Mouse (Mus musculus): ENCODE measurements around the gene Eef1akmt2. TPM values are rescaled to one million over a fixed set of nuclear protein-coding genes. Genes with fewer than 3 reads are reported as not detected.

Eef1akmt2 gene
- polyA plus RNA-seq, 1 experiment from 2014 or later: 37.8 TPM

GRCm38 (mm10) chr7:132893336-132893735 lies 40.9 kb upstream of the Eef1akmt2 start:
- Histone ChIP-seq H3K27me3 (replicated peaks; ENCODE audit: control insufficient read depth, insufficient read depth, low read length) (no peaks in the 10 kb centered on the region), H3K4me2 (replicated peaks; ENCODE audit: low read depth) (no peak overlapping the region), H3K27ac (ENCODE audit: low read depth, low read length) (no peak overlapping the region), H3K4me3 (ENCODE audit: low read depth, low read length) (no peak overlapping the region), H3K4me1 (replicated peaks; ENCODE audit: control insufficient read depth, insufficient read depth, low read length) (no peaks in the 10 kb centered on the region), H3K36me3 (ENCODE audit: control insufficient read depth, insufficient read depth) (no peaks in the 10 kb centered on the region), H3K9me3 (ENCODE audit: control insufficient read depth) (no peaks in the 10 kb centered on the region), H3K9ac (ENCODE audit: low read depth, low read length) (no peak overlapping the region)
- ATAC-seq: no peak
- WGBS: 87% methylated on average over 1 of the region's 1 CpGs
- no peak for TF ChIP-seq CTCF (IDR thresholded peaks at IDR 0.05; ENCODE audit: low read depth)

- H3K27ac ChIP-seq (ENCODE audit: low read depth, low read length): no peak overlapping the region
- no peaks in the 10 kb centered on the region for H3K27me3 ChIP-seq (replicated peaks; ENCODE audit: control insufficient read depth, insufficient read depth, low read length)
- no peaks in the 10 kb centered on the region for H3K9me3 ChIP-seq (ENCODE audit: control insufficient read depth)
- no peak overlapping the region for H3K4me3 ChIP-seq (ENCODE audit: low read depth, low read length)
- H3K4me2 ChIP-seq (replicated peaks; ENCODE audit: low read depth): no peak overlapping the region
- no peaks in the 10 kb centered on the region for H3K36me3 ChIP-seq (ENCODE audit: control insufficient read depth, insufficient read depth)
- H3K4me1 ChIP-seq (replicated peaks; ENCODE audit: control insufficient read depth, insufficient read depth, low read length): no peaks in the 10 kb centered on the region
- no peak overlapping the region for H3K9ac ChIP-seq (ENCODE audit: low read depth, low read length)
- no peak for ATAC-seq
- WGBS: 70% methylated on average over 7 of the region's 7 CpGs
- TF ChIP-seq CTCF (IDR thresholded peaks at IDR 0.05; ENCODE audit: low read depth): no peak
These were observed 40.3 kb upstream of the Eef1akmt2 start for GRCm38 (mm10) chr7:132892806-132893205.

GRCm38 (mm10) chr7:132892311-132892661 lies 39.8 kb upstream of the Eef1akmt2 start:
- Histone ChIP-seq H3K27me3 (replicated peaks; ENCODE audit: control insufficient read depth, insufficient read depth, low read length) (no peaks in the 10 kb centered on the region), H3K4me3 (ENCODE audit: low read depth, low read length) (no peak overlapping the region), H3K27ac (ENCODE audit: low read depth, low read length) (no peak overlapping the region), H3K4me2 (replicated peaks; ENCODE audit: low read depth) (no peak overlapping the region), H3K36me3 (ENCODE audit: control insufficient read depth, insufficient read depth) (no peaks in the 10 kb centered on the region), H3K4me1 (replicated peaks; ENCODE audit: control insufficient read depth, insufficient read depth, low read length) (no peaks in the 10 kb centered on the region), H3K9me3 (ENCODE audit: control insufficient read depth) (no peaks in the 10 kb centered on the region), H3K9ac (ENCODE audit: low read depth, low read length) (no peak overlapping the region)
- TF ChIP-seq CTCF (IDR thresholded peaks at IDR 0.05; ENCODE audit: low read depth): no peak
- ATAC-seq: no peak
- 50% methylated on average over 4 of the region's 4 CpGs for WGBS

GRCm38 (mm10) chr7:132891561-132892310 lies 39.3 kb upstream of the Eef1akmt2 start:
- no peaks in the 10 kb centered on the region for H3K36me3 ChIP-seq (ENCODE audit: control insufficient read depth, insufficient read depth)
- ATAC-seq: no peak
- no peak for TF ChIP-seq CTCF (IDR thresholded peaks at IDR 0.05; ENCODE audit: low read depth)
- WGBS: 83% methylated on average over 5 of the region's 5 CpGs
- no peak overlapping the region for H3K4me3 ChIP-seq (ENCODE audit: low read depth, low read length)
- no peak overlapping the region for H3K27ac ChIP-seq (ENCODE audit: low read depth, low read length)
- no peaks in the 10 kb centered on the region for H3K9me3 ChIP-seq (ENCODE audit: control insufficient read depth)
- no peak overlapping the region for H3K9ac ChIP-seq (ENCODE audit: low read depth, low read length)
- no peak overlapping the region for H3K4me2 ChIP-seq (replicated peaks; ENCODE audit: low read depth)
- no peaks in the 10 kb centered on the region for H3K4me1 ChIP-seq (replicated peaks; ENCODE audit: control insufficient read depth, insufficient read depth, low read length)
- no peaks in the 10 kb centered on the region for H3K27me3 ChIP-seq (replicated peaks; ENCODE audit: control insufficient read depth, insufficient read depth, low read length)

GRCm38 (mm10) chr7:132890201-132890600 lies 37.7 kb upstream of the Eef1akmt2 start:
- Histone ChIP-seq H3K4me1 (replicated peaks; ENCODE audit: control insufficient read depth, insufficient read depth, low read length) (no peaks in the 10 kb centered on the region), H3K27ac (ENCODE audit: low read depth, low read length) (no peak overlapping the region), H3K4me3 (ENCODE audit: low read depth, low read length) (no peak overlapping the region), H3K36me3 (ENCODE audit: control insufficient read depth, insufficient read depth) (no peaks in the 10 kb centered on the region; the same call in 1 of the 2 replicates), H3K9ac (ENCODE audit: low read depth, low read length) (no peak overlapping the region), H3K4me2 (replicated peaks; ENCODE audit: low read depth) (no peak overlapping the region), H3K27me3 (replicated peaks; ENCODE audit: control insufficient read depth, insufficient read depth, low read length) (no peaks in the 10 kb centered on the region), H3K9me3 (ENCODE audit: control insufficient read depth) (no peaks in the 10 kb centered on the region)
- WGBS: 91% methylated on average over 5 of the region's 5 CpGs
- TF ChIP-seq CTCF (IDR thresholded peaks at IDR 0.05; ENCODE audit: low read depth): no peak
- ATAC-seq: no peak

- no peaks in the 10 kb centered on the region for H3K4me1 ChIP-seq (replicated peaks; ENCODE audit: control insufficient read depth, insufficient read depth, low read length)
- 90% methylated on average over 8 of the region's 8 CpGs for WGBS
These were observed 37.2 kb upstream of the Eef1akmt2 start for GRCm38 (mm10) chr7:132889691-132890090.

More at GRCm38 (mm10) chr7:132889691-132890090, 37.2 kb upstream of the Eef1akmt2 start:
- no peak for ATAC-seq
- Histone ChIP-seq H3K36me3 (ENCODE audit: control insufficient read depth, insufficient read depth) (peaks cover 1% of the 10 kb centered on the region; the same call in 1 of the 2 replicates), H3K9ac (ENCODE audit: low read depth, low read length) (no peak overlapping the region), H3K27ac (ENCODE audit: low read depth, low read length) (no peak overlapping the region), H3K9me3 (ENCODE audit: control insufficient read depth) (no peaks in the 10 kb centered on the region), H3K27me3 (replicated peaks; ENCODE audit: control insufficient read depth, insufficient read depth, low read length) (no peaks in the 10 kb centered on the region), H3K4me2 (replicated peaks; ENCODE audit: low read depth) (no peak overlapping the region), H3K4me3 (ENCODE audit: low read depth, low read length) (no peak overlapping the region)
- no peak for TF ChIP-seq CTCF (IDR thresholded peaks at IDR 0.05; ENCODE audit: low read depth)

Measured in intestine, postnatal 0 days (tissue).